Mouse (Mus musculus): ENCODE measurements around the gene Kdm2a.
A peak's percentile ranks its signal among the peaks of the same experiment; 100 is the strongest.

Gene Kdm2a

GRCm38 (mm10) chr19:4299126-4299525 lies 99.0 kb downstream of the Kdm2a start:
- DNase-seq (ENCODE audit: low spot score), result no peak

GRCm38 (mm10) chr19:4298322-4299121 lies 99.6 kb downstream of the Kdm2a start:
- DNase-seq (ENCODE audit: low spot score), result no peak

- no peak for DNase-seq (ENCODE audit: low spot score)
These were observed 100.2 kb downstream of the Kdm2a start for GRCm38 (mm10) chr19:4297851-4298250.

GRCm38 (mm10) chr19:4296611-4297010 lies 101.5 kb downstream of the Kdm2a start:
- DNase-seq (ENCODE audit: low spot score), result no peak

- DNase-seq (ENCODE audit: low spot score), result no peak
These were observed 102.7 kb downstream of the Kdm2a start for GRCm38 (mm10) chr19:4295391-4295790.

- peak; percentile 30 for DNase-seq (ENCODE audit: low spot score)
These were observed 103.5 kb downstream of the Kdm2a start for GRCm38 (mm10) chr19:4294381-4295097.

- DNase-seq (ENCODE audit: low spot score), result peak; percentile 3
These were observed 106.9 kb downstream of the Kdm2a start for GRCm38 (mm10) chr19:4291161-4291560.

- DNase-seq (ENCODE audit: low spot score), result no peak
These were observed 107.3 kb downstream of the Kdm2a start for GRCm38 (mm10) chr19:4290749-4291148.

- DNase-seq (ENCODE audit: low spot score), result no peak
These were observed 114.4 kb downstream of the Kdm2a start for GRCm38 (mm10) chr19:4283653-4284052.

GRCm38 (mm10) chr19:4282898-4283553 lies 115.1 kb downstream of the Kdm2a start, which contains the start of gene Ankrd13d:
Gene Ankrd13d (minus strand): TSS chr19:4283137.
- peak; percentile 87 for DNase-seq (ENCODE audit: low spot score)

GRCm38 (mm10) chr19:4280425-4280824 lies 117.7 kb downstream of the Kdm2a start:
- no peak for DNase-seq (ENCODE audit: low spot score)

- no peak for DNase-seq (ENCODE audit: low spot score)
These were observed 118.6 kb downstream of the Kdm2a start for GRCm38 (mm10) chr19:4279487-4279886.

GRCm38 (mm10) chr19:4270972-4271371 lies 127.1 kb downstream of the Kdm2a start:
- no peak for DNase-seq (ENCODE audit: low spot score)

- DNase-seq (ENCODE audit: low spot score), result peak; percentile 5
These were observed 127.9 kb downstream of the Kdm2a start for GRCm38 (mm10) chr19:4270187-4270586.

GRCm38 (mm10) chr19:4268566-4269361 lies 129.3 kb downstream of the Kdm2a start, which contains the start of gene Ssh3:
Gene Ssh3 (minus strand): TSS chr19:4269180.
- DNase-seq (ENCODE audit: low spot score), result peak; percentile 82

GRCm38 (mm10) chr19:4265956-4266355 lies 132.1 kb downstream of the Kdm2a start:
- no peak for DNase-seq (ENCODE audit: low spot score)
